Mouse (Mus musculus) splenic B cell, adult 2 months (primary cell): ENCODE measurements around the gene Rps18.

Source experiments
- DNase-seq: peaks from one replicate; pipeline ENCODE4 v3.0.0-alpha.2; 2011; ENCODE audit warnings: low read depth, low spot score
- H3K27me3 ChIP-seq: 2 replicates; pipeline ENCODE4 v1.6.1; 2012; ENCODE audit warnings: mild to moderate bottlenecking, low read length, moderate library complexity, mixed read lengths; ENCODE audit not compliant: control insufficient read depth, poor library complexity, insufficient read depth, severe bottlenecking
- H3K36me3 ChIP-seq: 2 replicates; pipeline ENCODE4 v1.6.1; 2012; ENCODE audit warnings: mild to moderate bottlenecking, low read length, moderate library complexity, mixed read lengths; ENCODE audit not compliant: control insufficient read depth, poor library complexity, insufficient read depth, severe bottlenecking

The Rps18 gene

GRCm38 (mm10) chr17:33979512-33980050 is 23.8 kb upstream of the Rps18 start:
- Histone ChIP-seq H3K36me3 (peaks cover 2% of the 10 kb centered on the region; the same call in 1 of the 2 replicates), H3K27me3 (no peaks in the 10 kb centered on the region)
- DNase-seq = no peak

DNA sequence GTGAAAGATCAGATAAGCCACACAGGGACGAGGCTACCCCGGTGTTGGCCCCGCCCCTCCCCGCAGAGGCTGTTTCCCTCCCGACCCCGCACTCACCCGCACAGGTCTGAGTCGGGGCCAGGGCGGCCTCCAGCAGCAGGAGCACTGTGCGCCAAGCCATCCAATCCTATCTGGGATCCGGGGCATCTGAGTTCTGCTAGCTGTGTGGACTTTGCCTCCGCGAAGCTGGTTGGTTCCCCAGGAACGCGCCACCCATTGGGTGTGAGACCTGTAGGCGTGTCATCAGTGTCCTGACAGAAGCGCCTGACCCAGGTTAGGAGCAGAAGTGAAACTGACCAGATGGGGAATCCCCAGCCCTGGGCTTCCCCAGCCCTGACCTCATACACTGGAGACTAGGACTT is 22.8 kb upstream of the Rps18 start:
- Histone ChIP-seq H3K27me3 (no peaks in the 10 kb centered on the region), H3K36me3 (peaks cover 5% of the 10 kb centered on the region; the same call in 1 of the 2 replicates)
- DNase-seq = peak; percentile 98

DNA sequence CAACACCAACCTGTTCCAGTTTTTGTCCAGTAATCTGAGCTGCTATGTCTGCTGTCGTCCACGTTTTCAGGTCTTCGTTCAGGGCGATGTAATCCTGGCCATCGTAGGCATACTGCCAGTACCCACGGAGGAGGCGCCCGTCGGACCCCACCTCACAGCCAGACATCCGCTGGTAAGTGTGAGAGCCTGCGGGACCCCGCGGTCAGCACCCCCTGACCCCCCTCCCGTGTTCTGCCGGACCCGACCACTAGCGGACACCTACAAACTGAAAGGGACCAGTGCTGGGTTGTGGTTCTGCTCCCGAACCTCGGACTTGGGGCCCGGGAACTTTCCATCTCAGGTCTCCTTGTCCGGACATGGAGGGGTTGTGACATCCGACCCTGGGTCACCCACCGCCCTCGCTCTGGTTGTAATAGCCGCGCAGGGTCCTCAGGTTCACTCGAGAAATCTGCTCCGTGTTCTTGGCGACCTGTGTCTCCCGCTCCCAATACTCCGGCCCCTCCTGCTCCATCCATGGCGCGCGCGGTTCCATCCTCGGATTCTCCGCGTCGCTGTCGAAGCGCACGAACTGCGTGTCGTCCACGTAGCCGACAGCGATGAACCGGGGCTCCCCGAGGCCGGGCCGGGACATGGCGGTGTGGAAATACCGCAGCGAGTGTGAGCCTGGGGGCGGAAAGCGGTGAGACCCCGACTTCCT is 22.2 kb upstream of the Rps18 start:
- peaks cover 5% of the 10 kb centered on the region; the same call in 1 of the 2 replicates for H3K36me3 ChIP-seq
- no peaks in the 10 kb centered on the region for H3K27me3 ChIP-seq
- DNase-seq = no peak

DNA sequence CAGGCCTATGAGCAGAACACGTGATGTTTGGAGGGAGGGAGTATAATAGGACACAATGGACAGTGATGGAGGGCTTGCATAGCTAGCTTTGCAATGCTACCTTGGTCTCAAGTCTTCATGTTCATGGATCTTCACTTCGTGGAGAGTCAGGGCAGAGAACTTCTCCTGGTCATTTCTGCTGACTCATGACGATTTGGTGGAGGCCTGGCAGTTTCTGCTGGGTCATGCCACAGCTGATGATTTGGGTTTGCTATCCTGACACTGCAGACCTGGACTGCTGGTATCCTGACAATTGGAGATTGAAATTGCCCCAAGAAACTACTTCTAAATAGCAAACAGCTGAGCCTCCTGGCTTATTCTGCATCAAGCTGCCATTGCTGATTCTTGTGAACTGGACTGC is 17.8 kb upstream of the Rps18 start:
- no peak for DNase-seq
- H3K36me3 ChIP-seq = peaks cover 5% of the 10 kb centered on the region; the same call in 1 of the 2 replicates

GRCm38 (mm10) chr17:33972691-33973090 is 16.9 kb upstream of the Rps18 start:
- H3K27me3 ChIP-seq = no peaks in the 10 kb centered on the region
- no peak for DNase-seq

More for the DNA sequence above, 17.8 kb upstream of the Rps18 start:
- no peaks in the 10 kb centered on the region for H3K27me3 ChIP-seq

GRCm38 (mm10) chr17:33969394-33969793 is 13.6 kb upstream of the Rps18 start:
- Histone ChIP-seq H3K27me3 (no peaks in the 10 kb centered on the region), H3K36me3 (peaks cover 2% of the 10 kb centered on the region; the same call in 1 of the 2 replicates)
- DNase-seq = peak; percentile 57

More at GRCm38 (mm10) chr17:33972691-33973090, 16.9 kb upstream of the Rps18 start:
- H3K36me3 ChIP-seq = peaks cover 5% of the 10 kb centered on the region; the same call in 1 of the 2 replicates

DNA sequence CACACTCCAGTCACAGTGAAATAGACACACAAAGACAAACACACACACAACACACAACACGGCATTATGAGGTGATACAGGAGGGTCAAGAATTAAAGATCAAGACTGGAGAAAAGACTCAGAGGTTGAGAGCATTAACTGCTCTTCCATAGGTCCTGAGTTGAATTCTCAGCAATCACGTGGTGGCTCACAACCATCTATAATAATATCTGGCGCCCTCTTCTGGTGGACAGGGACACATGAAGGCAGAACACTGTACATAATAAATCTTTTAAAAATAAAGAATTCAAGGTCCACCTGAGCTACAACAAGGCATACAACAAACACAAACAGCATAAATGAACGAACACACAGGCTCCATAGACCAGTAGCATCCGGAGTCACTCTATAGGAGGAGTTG is 13.1 kb upstream of the Rps18 start:
- Histone ChIP-seq H3K36me3 (no peaks in the 10 kb centered on the region; the same call in 1 of the 2 replicates), H3K27me3 (no peaks in the 10 kb centered on the region)
- DNase-seq = peak; percentile 88

GRCm38 (mm10) chr17:33968489-33968888 is 12.7 kb upstream of the Rps18 start:
- Histone ChIP-seq H3K36me3 (no peaks in the 10 kb centered on the region), H3K27me3 (no peaks in the 10 kb centered on the region)
- peak; percentile 92 for DNase-seq

- Histone ChIP-seq H3K27me3 (no peaks in the 10 kb centered on the region), H3K36me3 (peaks cover 2% of the 10 kb centered on the region)
- DNase-seq = no peak
Measured at GRCm38 (mm10) chr17:33965846-33966550, 10.2 kb upstream of the Rps18 start.

- Histone ChIP-seq H3K27me3 (no peaks in the 10 kb centered on the region), H3K36me3 (peaks cover 4% of the 10 kb centered on the region)
- DNase-seq = no peak
Measured at GRCm38 (mm10) chr17:33965082-33965845, 9.5 kb upstream of the Rps18 start.

DNA sequence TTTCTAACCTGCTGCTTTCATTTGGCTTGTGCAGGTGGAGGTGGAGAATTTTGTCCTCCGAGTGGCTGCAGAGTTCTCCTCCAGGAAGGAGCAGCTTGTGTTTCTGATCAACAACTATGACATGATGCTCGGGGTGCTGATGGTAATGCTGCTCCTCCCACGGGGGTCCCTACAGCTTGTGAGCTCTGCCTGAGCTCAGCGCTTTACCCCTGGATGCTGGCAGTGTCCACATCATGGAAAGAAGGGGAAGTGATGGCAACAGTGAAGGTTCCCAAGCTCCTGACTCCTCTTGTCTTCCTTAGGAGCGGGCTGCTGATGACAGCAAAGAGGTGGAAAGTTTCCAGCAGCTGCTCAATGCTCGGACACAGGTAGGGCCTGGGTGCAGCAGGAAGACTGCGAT is 7.1 kb upstream of the Rps18 start:
- peaks cover 13% of the 10 kb centered on the region for H3K36me3 ChIP-seq

GRCm38 (mm10) chr17:33959948-33960347 is 4.1 kb upstream of the Rps18 start:
- H3K36me3 ChIP-seq = peaks cover 14% of the 10 kb centered on the region
- no peaks in the 10 kb centered on the region for H3K27me3 ChIP-seq
- no peak for DNase-seq

More for the DNA sequence above, 7.1 kb upstream of the Rps18 start:
- H3K27me3 ChIP-seq = no peaks in the 10 kb centered on the region
- DNase-seq = no peak

GRCm38 (mm10) chr17:33959135-33959534 is 3.3 kb upstream of the Rps18 start:
- DNase-seq = no peak
- no peaks in the 10 kb centered on the region for H3K27me3 ChIP-seq
- H3K36me3 ChIP-seq = peaks cover 14% of the 10 kb centered on the region

- no peaks in the 10 kb centered on the region for H3K27me3 ChIP-seq
- peaks cover 16% of the 10 kb centered on the region for H3K36me3 ChIP-seq
- no peak for DNase-seq
Measured at GRCm38 (mm10) chr17:33958451-33958850, 2.6 kb upstream of the Rps18 start.
